Mouse (Mus musculus): ENCODE measurements at regions not wholly inside any gene's neighbourhood (a gene's known extent, or its start where the extent isn't known, plus 50 kb on each side); places are given as distances from the start of the nearest gene placed in this dataset.

- CTCF ChIA-PET: no interaction called here
Measured at GRCm38 (mm10) chr4:95487323-95487722, 70.0 kb upstream of the Fggy start.

GRCm38 (mm10) chr4:95487969-95488368 lies 69.3 kb upstream of the Fggy start:
- ChIA-PET POLR2A (no interaction called here), CTCF (no interaction called here)

More at GRCm38 (mm10) chr4:95487323-95487722, 70.0 kb upstream of the Fggy start:
- POLR2A ChIA-PET: no interaction called here

GRCm38 (mm10) chr4:95489059-95489458 lies 68.2 kb upstream of the Fggy start:
- CTCF ChIA-PET: no interaction called here

GRCm38 (mm10) chr4:95500265-95500664 lies 57.0 kb upstream of the Fggy start:
- CTCF ChIA-PET: no interaction called here
- POLR2A ChIA-PET: no interaction called here

More at GRCm38 (mm10) chr4:95489059-95489458, 68.2 kb upstream of the Fggy start:
- POLR2A ChIA-PET: no interaction called here

GRCm38 (mm10) chr4:95501164-95501563 lies 56.1 kb upstream of the Fggy start:
- ChIA-PET CTCF (no interaction called here), POLR2A (no interaction called here)

- CTCF ChIA-PET: no interaction called here
- POLR2A ChIA-PET: no interaction called here
Measured at GRCm38 (mm10) chr4:95507141-95507945, 50.0 kb upstream of the Fggy start.

All from embryonic stem cell, embryonic (primary cell).